Mouse (Mus musculus) heart, adult 2 months (tissue): ENCODE measurements at regions not wholly inside any gene's neighbourhood (a gene's known extent, or its start where the extent isn't known, plus 50 kb on each side); places are given as distances from the start of the nearest gene placed in this dataset.

Experiments used
- DNase-seq, 2 experiments: peaks; one replicate each; pipeline ENCODE4 v3.0.0; 2021
- H3K27ac ChIP-seq: fragments of 200-600 bp; 2 replicates; pipeline ENCODE4 v1.8.1; 2022
- H3K27me3 ChIP-seq: fragments of 200-500 bp; 2 replicates; pipeline ENCODE4 v1.6.1; 2012; ENCODE audit warnings: mild to moderate bottlenecking, low read length, inconsistent platforms, mixed read lengths; ENCODE audit not compliant: control insufficient read depth, insufficient read depth
- H3K36me3 ChIP-seq: fragments of 200-500 bp; 2 replicates; pipeline ENCODE4 v1.6.1; 2012; ENCODE audit warnings: low read length, inconsistent platforms; ENCODE audit not compliant: control insufficient read depth, insufficient read depth
- H3K4me1 ChIP-seq: fragments of 200-500 bp; 2 replicates; pipeline ENCODE4 v1.6.1; 2011; ENCODE audit warnings: low read length; ENCODE audit not compliant: control insufficient read depth, insufficient read depth
- H3K4me3 ChIP-seq: fragments of 200-600 bp; 2 replicates; pipeline ENCODE4 v1.8.1; 2022
- H3K79me2 ChIP-seq: fragments of 200-500 bp; replicated peaks from 2 replicates; pipeline ENCODE4 v1.6.1; 2012; ENCODE audit warnings: mild to moderate bottlenecking, inconsistent platforms, low read length, moderate library complexity, mixed read lengths; ENCODE audit not compliant: control insufficient read depth, insufficient read depth
- H3K9ac ChIP-seq: fragments of 200-500 bp; 2 replicates; pipeline ENCODE4 v1.6.1; 2012; ENCODE audit warnings: low read depth, mild to moderate bottlenecking, control low read depth, inconsistent platforms, low read length, mixed read lengths
- CTCF ChIP-seq: fragments of 200-600 bp; IDR thresholded peaks from 2 replicates; pipeline ENCODE4 v1.8.1; 2022; ENCODE audit warnings: antibody characterized with exemption, mild to moderate bottlenecking, moderate library complexity
- EP300 ChIP-seq: fragments of 200-500 bp; IDR thresholded peaks from 2 replicates; pipeline ENCODE4 v1.6.1; 2011; ENCODE audit warnings: low read depth, low read length, control low read depth; ENCODE audit not compliant: insufficient read depth
- POLR2A ChIP-seq: fragments of 200-500 bp; IDR thresholded peaks from 2 replicates; pipeline ENCODE4 v1.6.1; 2011; ENCODE audit warnings: mild to moderate bottlenecking, low read depth, low read length, control low read depth; ENCODE audit not compliant: insufficient read depth
- WGBS: fragments of 180-500 bp; shearing (Covaris S2); methylation state at CpG from one replicate; pipeline ENCODE4 v1.1.7; 2018; 5-methylcytosine and 5-hydroxymethylcytosine counted together
- intact Hi-C: fragments of 180-260 bp; cut with DNase I; formaldehyde crosslinking; loops from one replicate; pipeline ENCODE4 v1.15.1; 2025

GRCm38 (mm10) chr13:15211635-15212352 is 251.2 kb upstream of the Gli3 start:
- no peaks in the 10 kb centered on the region for H3K79me2 ChIP-seq
- intact Hi-C loops, result no loop called here
- H3K27me3 ChIP-seq, result no peaks in the 10 kb centered on the region
- no peaks in the 10 kb centered on the region for H3K36me3 ChIP-seq
- no peak overlapping the region for H3K9ac ChIP-seq
- no peak overlapping the region for H3K27ac ChIP-seq
- DNase-seq, result no peak
- H3K4me1 ChIP-seq, result no peaks in the 10 kb centered on the region
- H3K4me3 ChIP-seq, result no peak overlapping the region
- 71% methylated on average over 7 of the region's 7 CpGs for WGBS
- TF ChIP-seq CTCF, result no peak
- TF ChIP-seq EP300, result no peak

- WGBS, result 37% methylated on average over 5 of the region's 5 CpGs
- no peak for DNase-seq
Observed at GRCm38 (mm10) chr13:15212353-15212850, 250.6 kb upstream of the Gli3 start.

GRCm38 (mm10) chr13:15221322-15221721 is 241.7 kb upstream of the Gli3 start:
- TF ChIP-seq POLR2A (no peak), CTCF (no peak), EP300 (no peak)
- no peak for DNase-seq
- no peak overlapping the region for H3K4me3 ChIP-seq
- H3K27ac ChIP-seq, result no peak overlapping the region
- H3K4me1 ChIP-seq, result no peaks in the 10 kb centered on the region
- H3K27me3 ChIP-seq, result no peaks in the 10 kb centered on the region
- H3K36me3 ChIP-seq, result no peaks in the 10 kb centered on the region
- 55% methylated on average over 3 of the region's 3 CpGs for WGBS
- no peaks in the 10 kb centered on the region for H3K79me2 ChIP-seq
- intact Hi-C loops, result no loop called here
- H3K9ac ChIP-seq, result no peak overlapping the region

More at GRCm38 (mm10) chr13:15212353-15212850, 250.6 kb upstream of the Gli3 start:
- no peak overlapping the region for H3K4me3 ChIP-seq
- no peaks in the 10 kb centered on the region for H3K36me3 ChIP-seq
- no peaks in the 10 kb centered on the region for H3K27me3 ChIP-seq
- H3K9ac ChIP-seq, result no peak overlapping the region
- no peak overlapping the region for H3K27ac ChIP-seq
- TF ChIP-seq CTCF (no peak), EP300 (no peak), POLR2A (no peak)
- intact Hi-C loops, result no loop called here
- H3K79me2 ChIP-seq, result no peaks in the 10 kb centered on the region
- H3K4me1 ChIP-seq, result no peaks in the 10 kb centered on the region

- Histone ChIP-seq H3K4me3 (no peak overlapping the region), H3K27ac (no peak overlapping the region), H3K36me3 (no peaks in the 10 kb centered on the region), H3K9ac (no peak overlapping the region), H3K4me1 (no peaks in the 10 kb centered on the region), H3K79me2 (no peaks in the 10 kb centered on the region), H3K27me3 (no peaks in the 10 kb centered on the region)
- 28% methylated on average over 1 of the region's 1 CpGs for WGBS
- no peak for DNase-seq
- intact Hi-C loops, result no loop called here
- TF ChIP-seq EP300, result no peak
Observed at GRCm38 (mm10) chr13:15227641-15228040, 235.4 kb upstream of the Gli3 start.
